Mouse (Mus musculus): ENCODE data around the gene Mcm7.

The Mcm7 gene

DNA sequence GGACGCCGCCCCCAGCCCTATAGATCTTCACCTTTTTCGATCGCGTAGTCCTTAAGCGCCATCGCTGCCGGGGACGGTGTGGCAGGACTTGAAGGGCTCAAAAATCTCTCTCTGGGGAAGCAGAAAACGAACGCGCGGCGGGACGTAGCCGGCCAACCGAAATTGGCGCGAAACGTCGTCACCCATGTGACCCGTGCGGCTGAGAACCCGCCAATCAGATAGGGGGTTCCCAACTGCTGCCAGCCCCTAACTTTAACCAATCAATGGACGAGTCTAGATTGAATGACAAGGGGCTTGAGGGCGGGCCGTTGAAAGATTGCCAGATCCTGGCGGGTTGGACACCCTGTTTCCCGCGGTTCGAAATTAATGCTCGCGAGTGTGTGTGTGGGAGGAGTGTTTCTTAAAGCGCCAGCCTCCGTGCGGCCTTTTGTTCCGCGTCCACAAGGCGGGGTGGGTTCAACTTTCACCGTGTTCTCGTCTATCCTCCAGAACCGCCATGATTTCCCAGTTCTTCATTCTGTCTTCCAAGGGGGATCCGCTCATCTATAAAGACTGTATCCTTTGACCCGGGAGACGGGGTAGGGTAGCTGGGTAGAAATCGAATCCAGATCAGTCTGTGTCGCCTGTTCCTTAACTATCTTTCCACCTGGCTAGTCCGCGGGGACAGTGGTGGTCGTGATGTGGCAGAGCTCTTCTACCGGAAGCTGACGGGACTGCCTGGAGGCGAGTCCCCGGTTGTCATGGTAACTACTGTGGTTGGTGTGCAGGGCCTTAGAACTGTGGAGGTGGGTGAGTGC is at the start of gene Mcm7, which contains the start of gene Ap4m1:
Mcm7 (minus strand) TSS at position 728 of the 797 bp plus-strand sequence.
Ap4m1 (plus strand) TSS at position 308 of the 797 bp plus-strand sequence.
- peak; percentile 99 for DNase-seq (ENCODE audit: low read depth, low spot score)

DNA sequence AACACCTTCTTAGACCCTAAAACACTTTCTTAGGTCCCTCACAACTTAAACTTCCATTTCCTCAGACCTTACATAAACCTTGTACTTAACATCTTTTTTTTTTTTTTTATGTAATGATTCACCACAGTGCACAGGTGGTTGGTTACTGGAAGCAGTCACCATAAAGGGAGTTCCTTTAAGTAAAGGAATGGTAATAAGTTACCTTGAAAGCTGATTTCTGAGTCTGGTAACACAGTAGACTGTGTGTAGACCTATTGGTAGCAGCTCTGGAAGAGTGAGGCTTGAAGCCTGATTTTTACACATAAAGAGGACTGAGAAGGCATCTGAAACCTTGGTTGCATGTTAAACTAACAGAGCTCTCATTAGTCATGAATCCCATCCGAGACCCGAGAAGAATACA is 47.6 kb upstream of the Mcm7 start:
- no peak for DNase-seq (ENCODE audit: low read depth, low spot score)

DNA sequence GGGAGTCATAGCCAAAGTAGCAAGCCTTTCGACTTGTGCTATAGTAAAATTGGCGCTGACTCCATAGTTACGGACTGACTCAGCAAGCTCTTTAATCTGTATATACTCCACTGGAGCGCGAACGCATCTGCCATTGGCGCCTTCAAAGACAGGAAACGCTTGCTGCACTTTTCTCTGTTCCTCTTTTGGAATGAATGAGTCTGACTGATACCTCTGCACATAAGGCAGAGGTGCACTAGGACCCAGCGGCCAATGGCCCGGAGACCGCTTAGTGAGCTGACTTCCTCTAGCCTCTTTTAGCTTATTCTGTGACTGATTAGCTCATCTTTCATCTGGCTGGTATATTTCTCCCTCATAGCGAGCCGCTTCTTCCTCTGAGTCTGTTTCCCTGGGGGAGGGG is 44.4 kb upstream of the Mcm7 start:
- DNase-seq (ENCODE audit: low read depth, low spot score): peak; percentile 34

GRCm38 (mm10) chr5:138207873-138208272 is 35.7 kb upstream of the Mcm7 start:
- DNase-seq (ENCODE audit: low read depth, low spot score): no peak

DNA sequence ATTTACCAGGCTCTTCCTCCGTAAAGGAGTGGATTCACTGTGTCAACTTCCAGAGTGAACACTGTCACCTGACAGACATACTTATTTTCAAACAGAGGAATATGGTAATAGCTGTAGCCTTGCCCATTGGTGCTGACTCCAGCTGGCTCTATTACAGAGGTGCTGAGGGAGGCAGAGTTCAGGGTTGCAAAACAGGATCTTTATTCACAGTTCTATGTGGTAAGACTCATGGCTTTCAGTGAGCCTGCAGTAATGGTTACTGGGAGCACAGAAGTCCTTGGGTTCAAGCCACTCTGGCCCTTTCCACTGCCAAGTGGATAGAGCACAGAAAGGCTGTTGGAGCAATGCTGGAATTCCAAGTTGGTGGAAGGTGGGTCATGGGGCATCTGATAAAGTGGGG is 35.0 kb upstream of the Mcm7 start:
- no peak for DNase-seq (ENCODE audit: low read depth, low spot score)

- no peak for DNase-seq (ENCODE audit: low read depth, low spot score)
Measured at GRCm38 (mm10) chr5:138202086-138202485, 29.9 kb upstream of the Mcm7 start.

DNA sequence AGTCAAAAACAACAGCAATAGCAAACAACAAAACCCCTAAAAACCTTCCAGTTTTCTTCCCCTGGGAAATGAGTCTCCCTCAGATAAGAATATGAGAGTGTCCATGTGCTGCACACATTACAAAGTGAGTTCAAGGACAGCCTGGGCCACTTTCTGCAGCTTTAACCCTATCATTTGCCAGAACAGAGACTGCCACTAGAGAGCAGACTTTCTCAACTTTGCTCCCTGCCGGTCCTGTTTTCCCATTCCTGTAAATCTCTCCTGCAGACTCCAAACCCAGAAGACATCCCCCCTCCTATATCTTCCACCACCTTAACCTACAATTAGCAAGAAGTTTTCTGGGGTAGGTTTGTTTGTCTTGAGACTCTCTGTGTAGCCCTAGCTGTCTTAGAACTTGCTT is 27.4 kb upstream of the Mcm7 start:
- DNase-seq (ENCODE audit: low read depth, low spot score): peak; percentile 46

GRCm38 (mm10) chr5:138195463-138195862 is 23.2 kb upstream of the Mcm7 start:
- DNase-seq (ENCODE audit: low read depth, low spot score): no peak

GRCm38 (mm10) chr5:138194755-138195345 is 22.6 kb upstream of the Mcm7 start:
- DNase-seq (ENCODE audit: low read depth, low spot score): no peak

DNA sequence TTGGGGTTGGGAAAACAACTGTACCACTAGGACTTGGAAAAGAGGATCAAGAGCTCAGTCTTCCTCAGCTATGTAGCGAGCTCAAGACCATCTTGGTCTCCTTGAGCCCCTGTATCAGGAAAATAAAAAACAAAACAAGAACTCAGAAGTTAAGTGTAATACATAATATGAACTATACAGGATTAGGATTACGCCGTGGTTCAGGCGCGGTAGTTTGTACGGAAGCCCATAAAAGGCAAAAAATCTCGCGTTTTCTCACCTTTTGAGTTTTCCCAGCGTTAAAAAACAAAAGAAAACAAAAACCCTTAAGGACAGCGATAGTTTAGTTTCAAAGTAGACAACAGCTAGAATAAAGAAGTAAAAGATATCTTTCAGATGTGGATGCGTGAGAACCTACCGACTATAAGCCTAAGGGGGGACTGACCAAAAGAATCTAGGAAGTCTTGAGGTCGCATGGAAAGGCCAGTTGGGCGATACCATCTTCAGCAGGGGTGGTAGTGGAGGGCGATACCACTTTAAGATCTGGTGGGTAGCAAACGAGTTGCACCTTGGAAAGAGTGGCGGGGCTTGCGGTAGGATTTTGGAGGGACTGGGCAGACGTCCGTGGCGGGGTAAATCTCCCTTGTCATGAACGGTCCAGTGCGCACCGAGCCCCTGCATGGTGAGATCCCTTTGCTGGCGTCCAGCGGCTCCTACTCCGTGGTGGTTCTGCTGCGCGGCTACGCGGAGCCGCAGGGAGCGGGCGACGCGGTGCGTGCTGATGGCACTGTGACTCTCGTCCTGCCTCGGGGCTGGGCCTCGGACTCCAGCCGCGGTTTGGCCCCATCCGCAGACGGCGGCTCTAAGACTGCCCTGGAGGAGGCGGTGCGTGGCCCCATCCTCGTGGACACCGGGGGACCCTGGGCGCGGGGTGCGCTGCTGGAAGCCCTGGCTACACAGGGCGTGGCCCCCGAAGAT is 21.8 kb upstream of the Mcm7 start, which contains the start of gene Mblac1:
Mblac1 (plus strand) TSS at position 544 of the 957 bp plus-strand sequence.
- peak; percentile 94 for DNase-seq (ENCODE audit: low read depth, low spot score)

DNA sequence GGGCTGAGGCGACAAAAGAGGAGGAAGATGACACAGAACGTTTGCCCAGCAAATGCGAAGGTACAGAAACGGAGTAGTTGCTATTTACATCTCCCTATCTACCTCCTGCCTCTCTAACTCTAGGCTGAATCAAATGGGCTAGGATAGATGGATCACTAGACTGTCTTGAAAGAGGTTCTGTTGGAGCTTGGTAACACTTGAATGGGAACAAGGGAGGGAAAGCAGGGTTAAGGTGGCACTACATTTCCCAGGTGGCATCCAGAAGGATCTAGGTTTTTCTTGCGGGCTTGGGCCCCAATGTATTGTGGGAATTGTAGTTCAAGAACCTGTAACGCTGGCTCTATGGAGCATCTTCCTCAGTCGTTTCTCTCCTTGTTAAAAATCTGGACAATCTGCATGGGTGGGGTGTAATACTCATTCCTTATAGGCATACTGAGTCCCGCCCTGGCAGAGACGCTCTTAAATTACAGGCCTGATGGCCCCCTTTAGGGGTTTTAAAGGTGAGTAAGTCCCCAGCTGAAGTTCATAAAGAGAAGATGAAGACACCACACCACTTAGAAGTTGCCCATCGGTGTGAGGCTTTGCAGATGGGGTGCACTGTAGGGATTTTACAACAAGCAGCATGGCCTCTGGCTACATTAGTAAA is 15.6 kb upstream of the Mcm7 start:
- peak; percentile 89 for DNase-seq (ENCODE audit: low read depth, low spot score)

GRCm38 (mm10) chr5:138186950-138187638 is 14.9 kb upstream of the Mcm7 start, which contains the start of the genes Taf6 and Cnpy4:
Gene Taf6 (minus strand): TSS chr5:138187451.
Gene Cnpy4 (plus strand): TSS chr5:138187485.
- peak; percentile 91 for DNase-seq (ENCODE audit: low read depth, low spot score)

- peak; percentile 66 for DNase-seq (ENCODE audit: low read depth, low spot score)
Measured at GRCm38 (mm10) chr5:138173217-138173616, 995 bp upstream of the Mcm7 start.

DNA sequence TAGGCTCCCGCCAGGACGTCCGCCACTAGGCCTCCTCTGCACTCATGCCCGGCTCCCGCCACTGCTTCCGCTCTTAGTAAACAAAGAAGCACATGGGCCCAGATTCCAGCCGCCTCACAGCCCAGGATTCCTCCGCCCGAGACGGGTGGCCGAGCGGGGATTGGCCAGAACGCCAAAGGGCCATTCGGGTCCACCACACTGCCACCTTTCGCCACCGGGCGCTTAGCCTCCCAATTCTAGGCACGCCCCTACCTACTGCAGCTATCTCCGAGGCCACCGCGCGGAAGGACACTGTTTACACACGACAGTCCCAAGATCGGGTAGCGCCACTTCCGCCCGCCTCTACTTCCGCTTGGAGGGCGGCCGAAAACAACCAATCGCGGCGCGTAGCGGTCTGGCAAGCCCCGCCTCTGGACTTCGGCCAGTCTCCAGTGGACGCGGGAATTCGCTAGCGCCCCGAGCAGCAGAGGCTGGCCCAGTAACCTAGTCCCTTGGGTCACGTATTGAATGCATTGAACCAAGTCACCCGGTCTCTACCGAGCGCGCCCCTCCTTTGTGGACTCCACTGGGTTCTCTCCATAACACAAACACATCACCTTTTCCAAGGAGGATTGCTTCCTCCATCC is 1.2 kb downstream of the Mcm7 start:
- peak; percentile 98 for DNase-seq (ENCODE audit: low read depth, low spot score)

- DNase-seq (ENCODE audit: low read depth, low spot score): no peak
Measured at GRCm38 (mm10) chr5:138165594-138165993, 6.6 kb downstream of the Mcm7 start.

DNA sequence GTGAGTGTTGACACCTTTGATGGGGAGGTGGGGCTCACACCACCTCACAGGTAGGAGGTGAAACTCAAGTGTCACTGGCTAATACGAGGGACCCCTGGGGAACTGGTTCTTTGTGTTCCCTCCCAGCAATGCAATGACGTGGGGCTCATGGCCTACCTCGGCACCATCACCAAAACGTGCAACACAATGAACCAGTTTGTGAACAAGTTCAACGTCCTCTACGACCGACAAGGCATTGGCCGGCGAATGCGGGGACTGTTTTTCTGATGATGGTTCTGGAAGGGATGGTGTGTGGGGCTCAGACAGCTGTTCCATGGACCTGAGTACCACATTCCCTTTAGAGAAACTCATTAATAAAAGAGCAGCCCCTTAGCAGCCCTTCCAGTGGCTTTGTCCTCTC is 8.6 kb downstream of the Mcm7 start:
- DNase-seq (ENCODE audit: low read depth, low spot score): no peak

GRCm38 (mm10) chr5:138163046-138163445 is 9.2 kb downstream of the Mcm7 start:
- peak; percentile 84 for DNase-seq (ENCODE audit: low read depth, low spot score)

- peak; percentile 97 for DNase-seq (ENCODE audit: low read depth, low spot score)
Measured at GRCm38 (mm10) chr5:138160842-138161665, 11.2 kb downstream of the Mcm7 start, which contains the start of gene Cops6. Gene Cops6 (plus strand): TSS chr5:138161071.

GRCm38 (mm10) chr5:138160224-138160762 is 11.9 kb downstream of the Mcm7 start:
- DNase-seq (ENCODE audit: low read depth, low spot score): peak; percentile 74

Data from ZHBTc4 (cell line).